Mouse (Mus musculus): ENCODE results near the gene Paip2b.
"Not testable (repeated sequence)": the region's sequence is repeated elsewhere in the genome, so short reads cannot be mapped to it uniquely, and the experiment has no call there.

Paip2b gene

DNA sequence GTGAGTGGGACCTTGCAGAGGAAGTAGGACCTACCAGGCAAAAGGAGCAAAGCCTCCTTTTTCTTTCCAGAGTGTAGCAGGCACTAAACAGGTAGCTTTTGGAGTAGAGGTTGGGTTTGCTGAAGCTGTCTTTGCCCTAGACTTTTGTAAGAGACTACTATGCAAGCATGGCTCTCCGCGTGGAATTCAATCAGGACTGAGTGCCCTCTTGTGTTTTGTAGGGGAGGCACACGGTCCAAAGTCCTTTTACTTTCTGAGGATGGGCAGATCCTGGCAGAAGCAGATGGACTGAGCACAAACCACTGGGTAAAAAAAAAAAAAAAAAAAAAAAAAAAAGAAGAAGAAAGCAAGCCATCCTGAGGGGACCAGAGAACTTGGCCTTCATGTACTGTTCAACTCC is 34.9 kb downstream of the Paip2b start:
- no peak for DNase-seq

DNA sequence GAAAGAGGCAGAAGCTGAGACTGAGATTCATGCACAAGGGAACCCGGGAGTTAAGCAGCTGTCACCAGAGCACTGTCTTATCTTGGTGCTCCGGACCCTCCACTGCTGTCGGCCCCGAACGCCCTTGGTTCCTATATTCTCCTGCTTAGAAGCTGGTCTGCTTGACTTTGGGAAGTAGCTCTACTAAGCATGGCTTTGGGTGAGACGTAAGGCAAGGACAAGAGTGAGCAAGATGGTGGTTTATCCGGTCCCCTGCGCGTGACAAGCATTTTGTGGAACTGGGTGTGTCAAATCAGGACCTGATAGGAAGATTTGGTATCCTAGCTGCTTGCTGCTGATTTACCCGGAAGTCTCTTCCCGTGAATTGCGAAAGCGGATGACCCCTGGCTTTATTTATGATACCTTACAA is 36.0 kb downstream of the Paip2b start:
- DNase-seq: peak; percentile 42

GRCm38 (mm10) chr6:83794760-83795296 is 36.7 kb downstream of the Paip2b start, which contains the start of gene Nagk:
TSS of gene Nagk (plus strand) at chr6:83794982.
- peak; percentile 95 for DNase-seq

DNA sequence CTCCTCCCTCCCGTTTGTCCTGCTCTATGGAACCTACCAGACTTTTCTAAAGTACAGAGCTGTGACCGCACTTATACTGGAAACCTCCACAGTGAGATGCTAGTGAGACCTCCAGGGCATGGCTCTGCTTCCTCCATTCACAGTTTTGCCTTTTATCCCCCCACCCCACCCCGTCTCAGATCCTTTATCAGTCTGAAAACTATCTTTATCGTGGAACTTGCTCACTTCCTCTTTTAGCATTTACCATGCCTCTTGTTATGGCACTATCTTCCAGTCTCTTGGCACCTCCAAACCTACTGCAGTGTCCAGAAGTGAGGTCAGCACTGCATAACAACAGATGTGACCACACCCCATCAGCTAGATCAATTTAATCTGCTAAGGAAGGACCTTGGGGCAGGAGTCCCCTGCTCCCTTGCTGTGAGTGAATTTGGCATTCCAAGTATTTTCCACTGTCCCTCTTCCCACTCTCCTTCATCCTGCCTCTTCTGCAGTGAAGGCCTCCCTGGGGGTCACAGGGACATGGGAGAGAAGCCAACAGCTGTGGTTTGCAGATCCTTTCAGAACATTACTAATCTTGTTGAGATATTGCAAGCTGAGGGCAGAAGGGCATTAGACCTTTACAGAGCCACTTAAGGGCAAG is 40.2 kb downstream of the Paip2b start:
- no peak for DNase-seq

GRCm38 (mm10) chr6:83790533-83790932 is 41.0 kb downstream of the Paip2b start:
- not testable (repeated sequence) for DNase-seq

DNA sequence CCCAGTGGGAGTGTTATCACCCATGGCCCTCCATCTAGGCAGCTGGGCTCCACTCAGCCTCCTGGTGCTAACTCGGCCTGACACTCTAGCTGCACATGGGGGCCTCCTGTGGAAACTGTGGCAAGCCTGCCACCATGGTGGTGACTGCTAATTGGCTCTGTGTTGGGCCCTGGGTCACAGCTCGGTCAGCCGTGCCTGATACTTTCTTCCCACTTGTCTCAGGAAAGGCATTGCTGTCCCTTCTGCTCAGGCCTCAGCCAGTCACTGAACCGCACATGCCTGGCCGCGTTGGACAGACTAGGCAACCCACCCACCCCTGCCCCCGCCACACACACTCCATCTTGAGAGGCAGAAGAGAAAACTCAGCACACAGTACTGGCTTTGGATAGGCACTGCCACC is 43.0 kb downstream of the Paip2b start:
- no peak for DNase-seq

- no peak for DNase-seq
Measured at GRCm38 (mm10) chr6:83786426-83786825, 45.1 kb downstream of the Paip2b start.

GRCm38 (mm10) chr6:83779026-83779425 is 52.5 kb downstream of the Paip2b start:
- DNase-seq: peak; percentile 67

DNA sequence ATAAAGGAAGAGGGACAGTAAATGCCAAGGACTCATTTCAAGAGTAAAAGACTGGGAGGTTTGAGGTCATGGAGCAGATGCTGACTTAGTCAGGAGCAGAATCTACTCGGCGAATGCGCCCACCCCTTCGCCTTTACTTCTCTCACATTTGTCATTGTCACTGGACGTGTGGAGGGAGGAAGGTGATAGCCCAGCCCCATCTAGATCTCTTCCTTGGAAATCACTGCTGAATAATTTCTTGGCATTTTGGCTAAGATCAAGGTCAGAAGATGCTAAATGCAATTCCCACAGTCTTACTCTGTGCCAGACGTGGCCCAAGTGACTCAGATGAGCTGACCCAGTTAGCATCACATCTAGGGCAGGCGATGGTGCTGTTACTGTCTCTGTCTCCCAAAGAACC is 53.2 kb downstream of the Paip2b start:
- DNase-seq: no peak

DNA sequence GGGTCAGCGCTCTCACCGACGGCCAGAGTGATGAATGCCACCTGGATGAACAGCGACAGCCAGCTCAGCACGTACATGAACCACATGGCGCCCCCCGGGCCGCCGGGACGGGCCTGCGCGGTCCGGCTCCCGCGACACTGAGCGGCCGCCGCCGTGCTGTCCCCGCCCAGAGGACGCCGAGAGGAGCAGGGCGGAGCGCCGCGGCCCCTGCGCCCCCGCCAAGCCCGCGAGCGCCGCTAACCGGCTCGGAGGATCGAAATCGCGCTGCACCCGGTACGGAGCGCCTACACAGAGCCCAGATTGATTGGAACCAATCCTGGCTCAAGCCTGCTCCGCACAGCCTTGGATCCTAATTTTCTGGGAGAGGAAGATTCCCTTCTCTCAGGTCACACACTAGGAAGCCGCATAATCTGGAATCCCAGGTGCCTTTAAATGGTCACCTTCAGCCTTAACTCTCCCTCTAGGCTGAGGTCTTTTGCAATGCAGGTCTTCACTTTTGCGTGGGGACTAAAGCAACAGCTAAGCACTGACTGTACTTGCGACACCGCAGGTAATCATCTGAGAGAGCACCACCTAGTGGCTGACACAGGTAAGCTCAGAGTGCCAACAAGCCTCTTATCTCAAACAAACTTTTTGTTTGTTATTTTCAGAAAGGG is 55.8 kb downstream of the Paip2b start, which contains the start of gene Tex261:
Gene Tex261 (minus strand): TSS at position 176 of the 656 bp plus-strand sequence.
- DNase-seq: peak; percentile 91

- DNase-seq: peak; percentile 7
Measured at GRCm38 (mm10) chr6:83774781-83775563, 56.6 kb downstream of the Paip2b start.

DNA sequence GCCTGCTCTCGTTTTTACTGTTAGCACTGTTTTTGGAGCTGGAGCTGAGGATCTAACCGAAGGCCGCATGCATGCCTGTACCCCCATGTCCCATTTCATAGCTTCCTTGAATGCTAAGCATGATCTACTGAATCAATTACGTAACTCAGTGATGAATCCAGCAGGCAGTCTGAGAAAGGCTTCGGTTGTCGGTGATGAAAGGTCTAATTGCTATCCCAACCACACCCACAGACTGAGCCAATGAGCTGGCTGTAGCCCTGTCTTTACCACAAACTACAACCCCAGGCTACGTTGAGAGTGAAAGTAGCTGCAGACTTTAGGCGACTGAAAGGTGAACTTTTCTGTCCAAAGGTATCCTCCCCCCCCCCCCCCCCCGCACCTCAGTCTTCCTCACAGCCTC is 57.4 kb downstream of the Paip2b start:
- no peak for DNase-seq

DNA sequence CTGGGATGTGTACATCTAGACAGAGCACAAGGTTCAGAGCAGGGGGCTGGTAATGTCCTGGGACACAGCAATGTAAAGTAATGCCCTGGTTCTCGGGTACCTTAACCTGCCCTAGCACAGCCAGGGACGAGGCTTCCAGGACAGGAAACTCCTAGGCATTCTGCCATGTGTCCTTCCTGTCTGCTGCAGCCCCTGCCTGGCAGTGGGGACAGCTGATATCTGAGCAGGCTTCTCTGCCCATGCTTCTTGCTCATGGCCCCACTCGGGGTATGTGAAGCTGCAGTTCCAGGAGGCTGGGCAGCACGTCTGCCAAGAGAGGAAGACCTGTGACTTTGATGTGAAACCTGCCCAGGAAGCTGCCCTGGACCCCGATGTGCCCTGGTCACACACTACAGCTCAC is 63.1 kb downstream of the Paip2b start:
- DNase-seq: peak; percentile 13

GRCm38 (mm10) chr6:83766982-83767381 is 64.6 kb downstream of the Paip2b start:
- no peak for DNase-seq

DNA sequence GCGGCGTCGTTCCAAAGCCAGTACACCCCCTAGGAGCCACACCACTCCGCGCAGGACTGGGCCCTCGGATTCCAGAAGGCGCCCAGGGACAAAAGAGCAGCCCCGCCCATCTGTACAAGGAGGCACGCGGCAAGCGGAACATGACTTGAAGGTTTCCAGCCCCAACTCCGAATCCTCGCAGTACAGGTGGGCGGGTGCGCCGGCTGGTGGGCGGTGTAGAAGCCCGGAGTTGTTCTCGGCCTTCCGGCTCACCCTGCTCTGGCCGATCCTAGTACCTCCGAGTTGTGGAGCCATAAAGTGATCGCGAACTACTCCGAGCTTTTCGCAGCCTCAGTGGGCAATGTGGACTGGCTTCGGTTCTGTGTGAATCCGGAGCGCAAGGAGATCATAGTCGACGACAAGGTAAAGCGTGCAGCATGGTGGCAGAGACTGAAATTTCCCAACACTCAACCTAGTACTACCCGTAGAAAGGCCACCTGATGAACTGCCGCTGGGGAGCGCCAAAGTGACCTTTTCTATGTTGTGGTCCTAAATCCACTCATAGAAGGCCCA is 68.6 kb downstream of the Paip2b start:
- DNase-seq: peak; percentile 34

- no peak for DNase-seq
Measured at GRCm38 (mm10) chr6:83762344-83762743, 69.2 kb downstream of the Paip2b start, which contains the start of gene Ankrd53. TSS of gene Ankrd53 (plus strand) at chr6:83762644.

DNA sequence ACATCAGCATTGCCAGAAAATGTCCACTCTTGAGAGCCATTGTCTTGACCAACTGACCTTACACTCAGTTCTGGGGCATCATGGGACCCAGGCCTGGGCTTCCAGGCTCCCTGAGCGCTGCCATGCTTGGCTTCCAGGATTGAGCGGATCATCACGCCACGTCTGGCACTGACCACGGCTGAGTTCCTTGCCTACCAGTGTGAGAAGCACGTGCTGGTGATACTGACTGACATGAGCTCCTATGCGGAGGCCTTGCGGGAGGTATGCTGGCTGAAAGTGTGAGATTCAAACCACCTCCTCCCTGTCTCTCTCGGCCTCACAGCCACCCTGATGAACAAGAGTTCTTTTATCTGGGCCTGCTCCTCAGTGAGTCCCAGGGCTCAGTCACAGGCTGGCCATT is 75.5 kb downstream of the Paip2b start:
- DNase-seq: no peak
